Mouse (Mus musculus) spleen, embryonic (tissue): ENCODE results near the gene Wnt9b.

Source experiments
- CTCF ChIA-PET: fragments of 350-600 bp; sonication (Branson Sonifier 250); formaldehyde crosslinking; loops from one replicate; lab custom pipeline; 2022; lab: Charles Lee

Gene Wnt9b

DNA sequence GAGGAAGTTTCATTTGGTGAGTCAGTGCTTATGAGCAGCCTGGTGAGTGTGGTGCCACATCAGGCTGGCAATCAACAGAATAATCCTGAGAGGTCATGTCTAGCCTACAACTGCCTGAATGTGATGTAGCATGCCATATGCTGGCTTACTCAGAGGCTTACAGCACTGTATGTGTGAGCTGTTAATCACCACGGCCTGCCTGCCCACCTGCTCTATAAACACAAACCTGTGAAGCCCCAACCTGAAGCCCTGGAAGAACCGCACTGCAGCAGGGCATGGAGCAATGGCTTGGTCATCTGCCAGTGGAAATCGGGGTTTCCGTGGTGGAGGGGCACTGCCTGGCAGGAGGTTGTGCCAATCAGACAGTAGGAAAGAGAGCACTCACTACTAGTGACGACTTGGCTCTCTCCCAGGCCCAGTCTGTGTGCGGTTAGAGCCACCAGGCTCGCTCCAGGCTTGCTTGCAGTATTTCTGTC, 64.3 kb downstream of the Wnt9b start:
- CTCF ChIA-PET, result no interaction called here

DNA sequence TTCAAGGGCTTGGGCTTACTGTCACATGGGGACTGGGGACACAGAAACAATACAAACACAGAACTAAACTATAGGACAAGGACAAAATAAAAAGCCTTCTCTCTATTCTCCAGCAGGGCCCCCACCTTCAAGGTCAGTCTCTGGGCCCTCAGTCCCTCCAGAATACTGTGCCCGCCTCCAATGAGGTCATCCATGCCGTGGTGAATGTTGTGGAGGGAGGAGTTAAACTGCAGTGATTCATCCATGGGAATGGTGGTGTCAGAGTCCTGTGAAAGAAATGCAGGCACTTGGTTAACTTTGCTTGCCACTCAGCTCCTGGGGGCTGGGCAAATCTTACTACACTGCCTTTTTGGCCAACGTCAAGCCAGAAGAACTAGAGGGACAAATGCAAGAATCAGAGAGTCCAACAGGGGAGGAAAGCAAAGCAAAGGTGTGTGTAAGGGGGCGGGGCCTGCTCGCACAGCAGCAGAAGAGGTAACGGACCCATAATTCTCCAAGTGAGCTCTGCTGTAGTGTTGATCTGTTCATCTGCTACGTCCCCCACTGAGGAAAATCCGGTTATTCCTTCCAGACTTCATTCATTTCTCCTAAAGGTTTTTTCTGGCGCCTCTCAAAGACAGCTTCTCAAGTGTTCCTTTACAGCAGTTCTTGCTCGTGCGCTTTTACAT, 65.8 kb downstream of the Wnt9b start:
- CTCF ChIA-PET, result no interaction called here
